Mouse (Mus musculus) kidney, embryonic 14.5 days (tissue): ENCODE measurements around the gene Zfp248. TPM values are rescaled to one million over a fixed set of nuclear protein-coding genes. Genes with fewer than 3 reads are reported as not detected.

Experiments used
- ATAC-seq: fragments of 200-750 bp; cut with Nextera tagmentation; 2 replicates; pipeline ENCODE4 v1.8.0; 2017; ENCODE audit warnings: moderate number of reproducible peaks, mild to moderate bottlenecking, moderate TSS enrichment, moderate library complexity; ENCODE audit not compliant: low FRiP score, low TSS enrichment
- H3K27ac ChIP-seq: fragments of 300-500 bp; sonication (generic); 2 replicates; pipeline ENCODE4 v1.5.1; 2014; ENCODE audit warnings: low read depth, mild to moderate bottlenecking, low read length, moderate library complexity, mixed read lengths
- H3K27me3 ChIP-seq: fragments of 300-500 bp; sonication (generic); 2 replicates; pipeline ENCODE4 v1.6.1; 2014; ENCODE audit warnings: mild to moderate bottlenecking, low read length; ENCODE audit not compliant: control insufficient read depth, insufficient read depth
- H3K36me3 ChIP-seq: fragments of 300-500 bp; sonication (generic); 2 replicates; pipeline ENCODE4 v1.6.1; 2014; ENCODE audit warnings: low read length, mixed read lengths; ENCODE audit not compliant: control insufficient read depth, insufficient read depth
- H3K4me1 ChIP-seq: fragments of 300-500 bp; sonication (generic); 2 replicates; pipeline ENCODE4 v1.6.1; 2014; ENCODE audit warnings: low read length, mixed read lengths; ENCODE audit not compliant: control insufficient read depth, insufficient read depth
- H3K4me2 ChIP-seq: fragments of 300-500 bp; sonication (generic); replicated peaks from 2 replicates; pipeline ENCODE4 v1.6.1; 2014; ENCODE audit warnings: low read depth, mild to moderate bottlenecking, low read length
- H3K4me3 ChIP-seq: fragments of 300-500 bp; sonication (generic); 2 replicates; pipeline ENCODE4 v1.5.1; 2014; ENCODE audit warnings: mild to moderate bottlenecking, low read length
- H3K9ac ChIP-seq: fragments of 300-500 bp; sonication (generic); 2 replicates; pipeline ENCODE4 v1.6.1; 2014; ENCODE audit warnings: low read depth, mild to moderate bottlenecking, low read length, moderate library complexity
- H3K9me3 ChIP-seq: fragments of 300-500 bp; sonication (generic); 2 replicates; pipeline ENCODE4 v1.6.1; 2016; ENCODE audit warnings: low read length; ENCODE audit not compliant: control insufficient read depth
- WGBS: fragments of 180-500 bp; shearing (Covaris S2); extraction: QIAGEN DNeasy Blood & Tissue Kit; methylation state at CpG from one replicate; pipeline ENCODE4 v1.1.7; 2014; 5-methylcytosine and 5-hydroxymethylcytosine counted together
- microRNA-seq: library from miRNA; unstranded; fragments of <30 nt; microRNA quantifications from one replicate; pipeline ENCODE4, GENCODE M21; 2016
- polyA plus RNA-seq: library from polyadenylated mRNA; unstranded; fragments of >200 nt; fragmentation: Nextera tagmentation; extraction: Ambion mirVana; gene quantifications from 2 replicates; pipeline ENCODE4 v1.2.1, GENCODE M21; 2014

Gene Zfp248
- polyA plus RNA-seq, 1 experiment from 2014 or later: 9.8 TPM

- Histone ChIP-seq H3K4me3 (no peak overlapping the region), H3K36me3 (peaks cover 26% of the 10 kb centered on the region), H3K27ac (no peak overlapping the region), H3K9me3 (no peaks in the 10 kb centered on the region), H3K27me3 (no peaks in the 10 kb centered on the region), H3K4me2 (no peak overlapping the region), H3K4me1 (peaks cover 3% of the 10 kb centered on the region; the same call in 1 of the 2 replicates), H3K9ac (no peak overlapping the region)
- ATAC-seq: no peak
- WGBS: 62% methylated on average over 3 of the region's 3 CpGs
These were observed 74.7 kb downstream of the Zfp248 start for GRCm38 (mm10) chr6:118380630-118381029.

- no peak overlapping the region for H3K9ac ChIP-seq
- no peaks in the 10 kb centered on the region; the same call in 1 of the 2 replicates for H3K27me3 ChIP-seq
- H3K4me1 ChIP-seq: peaks cover 3% of the 10 kb centered on the region; the same call in 1 of the 2 replicates
- peak overlapping the region; percentile 24; the same call in 1 of the 2 replicates for H3K4me2 ChIP-seq
- no peak overlapping the region for H3K27ac ChIP-seq
- ATAC-seq: peak; percentile 78
- WGBS: 35% methylated on average over 20 of the region's 20 CpGs
- no peaks in the 10 kb centered on the region for H3K9me3 ChIP-seq
- H3K4me3 ChIP-seq: no peak overlapping the region
- H3K36me3 ChIP-seq: peaks cover 20% of the 10 kb centered on the region
These were observed 75.7 kb downstream of the Zfp248 start for GRCm38 (mm10) chr6:118379451-118380167.

GRCm38 (mm10) chr6:118377611-118378010, 77.7 kb downstream of the Zfp248 start:
- no peak overlapping the region for H3K4me2 ChIP-seq
- H3K4me1 ChIP-seq: peaks cover 3% of the 10 kb centered on the region; the same call in 1 of the 2 replicates
- H3K9me3 ChIP-seq: no peaks in the 10 kb centered on the region
- no peak overlapping the region for H3K9ac ChIP-seq
- no peak for ATAC-seq
- H3K27ac ChIP-seq: no peak overlapping the region
- no peaks in the 10 kb centered on the region; the same call in 1 of the 2 replicates for H3K36me3 ChIP-seq
- no peaks in the 10 kb centered on the region; the same call in 1 of the 2 replicates for H3K27me3 ChIP-seq
- H3K4me3 ChIP-seq: no peak overlapping the region
- 60% methylated on average over 8 of the region's 10 CpGs for WGBS

Small RNA genes within 50 kb of the gene (microRNA-seq; reads per million reads assigned to microRNA genes)
- gene Gm25953: not detected

Other genes starting within 250 kb of the Zfp248 start
- 17.4 and 38.3 TPM in 2 replicates for gene Bms1, start 36.1 kb downstream of the Zfp248 start, polyA plus RNA-seq
- 5.1 and 7.6 TPM in 2 replicates for gene Zfp9, start 23.8 kb upstream of the Zfp248 start, polyA plus RNA-seq
- gene Ankrd26, start 106.7 kb upstream of the Zfp248 start, polyA plus RNA-seq: 14.8 and 16.1 TPM in 2 replicates